Mouse (Mus musculus): ENCODE data around the gene Foxp1. TPM values are rescaled to one million over a fixed set of nuclear protein-coding genes. Genes with fewer than 3 reads are reported as not detected.

Gene Foxp1
- total RNA-seq, 4 experiments from 2014 or later = 90.9 to 101 (median 95.2) TPM

- DNase-seq (ENCODE audit: low spot score in 2 of 2) = no peak
These were observed 158.0 kb downstream of the Foxp1 start for GRCm38 (mm10) chr6:99364545-99364944.

GRCm38 (mm10) chr6:99360581-99360980 lies 161.9 kb downstream of the Foxp1 start:
- no peak for DNase-seq (ENCODE audit: low spot score in 2 of 2)

GRCm38 (mm10) chr6:99359765-99360499 lies 162.6 kb downstream of the Foxp1 start:
- no peak for DNase-seq (ENCODE audit: low spot score in 2 of 2)

DNA sequence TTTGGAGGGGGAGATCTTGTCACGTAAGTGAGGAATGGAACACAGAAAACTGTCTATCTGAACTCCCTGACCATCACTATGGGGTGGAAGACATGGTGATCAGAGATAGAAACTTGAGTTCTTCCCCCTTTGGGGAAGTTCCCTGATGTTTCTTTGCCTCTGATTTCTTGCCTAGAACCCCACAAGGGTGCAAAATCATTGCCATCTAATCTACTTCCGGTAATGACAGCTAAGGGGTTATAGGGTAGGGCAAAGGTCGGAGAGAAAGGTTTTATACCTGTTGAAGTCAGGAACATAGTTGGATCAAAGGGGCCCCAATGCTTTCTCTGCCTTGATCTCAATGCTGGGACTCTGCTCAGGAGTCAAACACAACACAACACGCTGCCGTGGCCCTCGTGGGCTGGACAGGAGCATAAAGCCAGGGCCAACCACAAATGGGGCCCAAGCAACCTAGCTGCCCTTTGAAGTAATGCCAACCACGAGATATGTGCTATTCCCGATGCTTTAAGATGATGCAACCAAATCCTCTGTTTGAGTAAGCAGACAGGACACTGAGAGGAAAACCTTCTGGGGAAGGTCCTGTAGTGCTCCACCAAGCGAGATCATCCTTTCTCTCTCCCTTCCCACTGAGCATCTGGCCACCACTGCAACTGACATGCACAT lies 163.4 kb downstream of the Foxp1 start:
- DNase-seq (ENCODE audit: low spot score in 2 of 2) = no peak

GRCm38 (mm10) chr6:99357931-99358330 lies 164.6 kb downstream of the Foxp1 start:
- no peak for DNase-seq (ENCODE audit: low spot score in 2 of 2)

GRCm38 (mm10) chr6:99354338-99354737 lies 168.2 kb downstream of the Foxp1 start:
- no peak for DNase-seq (ENCODE audit: low spot score in 2 of 2)

GRCm38 (mm10) chr6:99353441-99353840 lies 169.1 kb downstream of the Foxp1 start:
- DNase-seq (ENCODE audit: low spot score in 2 of 2) = no peak

- DNase-seq (ENCODE audit: low spot score in 2 of 2) = no peak
These were observed 172.0 kb downstream of the Foxp1 start for GRCm38 (mm10) chr6:99350566-99350965.

GRCm38 (mm10) chr6:99350156-99350555 lies 172.4 kb downstream of the Foxp1 start:
- no peak for DNase-seq (ENCODE audit: low spot score in 2 of 2)

DNA sequence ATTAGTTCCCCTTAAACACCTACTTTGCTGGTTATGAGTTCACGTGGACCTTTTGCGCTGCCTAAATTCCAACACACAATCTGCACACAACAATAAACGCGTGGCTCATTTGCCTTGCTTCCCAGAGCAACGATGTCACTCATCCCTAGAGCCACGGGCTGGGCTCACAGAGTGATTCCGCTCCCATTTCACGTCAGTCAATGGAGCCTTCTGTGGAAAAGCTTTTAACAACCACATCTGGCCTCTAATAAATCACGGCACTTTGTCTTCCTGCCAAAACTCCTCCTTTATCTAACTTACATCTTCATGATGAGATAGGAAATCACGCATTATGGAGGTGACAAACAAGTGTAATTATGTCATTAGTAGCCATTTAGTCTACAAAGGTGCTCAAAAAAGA lies 174.7 kb downstream of the Foxp1 start:
- no peak for DNase-seq (ENCODE audit: low spot score in 2 of 2)

DNA sequence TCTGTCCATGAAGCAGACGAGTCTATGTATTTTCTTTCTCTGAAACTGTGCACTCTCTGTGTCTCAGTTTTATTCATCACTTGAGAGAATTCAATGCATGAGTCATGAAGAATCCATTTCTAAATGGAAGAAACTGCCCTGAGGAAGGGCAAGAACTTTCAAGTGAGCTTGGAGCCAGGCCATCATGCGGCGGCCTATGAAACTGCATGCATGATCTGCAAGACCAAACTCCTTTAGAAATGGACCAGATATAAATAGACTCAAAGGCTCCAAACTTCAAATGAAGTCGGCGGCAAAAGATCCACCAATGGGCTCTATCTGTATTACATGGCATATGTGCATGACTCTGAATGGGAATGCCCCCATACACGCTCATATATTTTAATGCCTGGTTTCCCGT lies 177.6 kb downstream of the Foxp1 start:
- no peak for DNase-seq (ENCODE audit: low spot score in 2 of 2)

DNA sequence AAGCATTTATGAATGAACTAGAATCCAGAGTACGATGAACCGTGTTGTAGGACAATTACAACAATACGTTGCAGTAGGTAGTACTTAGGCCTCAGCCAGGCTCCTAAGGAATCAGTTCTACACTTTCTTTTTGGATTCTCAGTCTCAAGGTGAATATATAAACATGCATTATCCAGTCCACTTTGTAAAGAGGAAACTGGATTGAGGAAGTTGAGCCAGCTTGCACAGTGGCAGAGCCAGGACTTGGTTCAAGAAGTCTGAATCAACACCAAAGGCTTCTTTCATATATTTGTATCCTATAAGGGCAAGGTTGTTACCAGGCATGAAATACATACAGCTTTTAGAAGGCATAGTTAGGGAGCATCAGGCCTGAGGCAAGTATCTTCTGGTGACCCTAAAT lies 178.2 kb downstream of the Foxp1 start:
- DNase-seq (ENCODE audit: low spot score in 2 of 2) = no peak

DNA sequence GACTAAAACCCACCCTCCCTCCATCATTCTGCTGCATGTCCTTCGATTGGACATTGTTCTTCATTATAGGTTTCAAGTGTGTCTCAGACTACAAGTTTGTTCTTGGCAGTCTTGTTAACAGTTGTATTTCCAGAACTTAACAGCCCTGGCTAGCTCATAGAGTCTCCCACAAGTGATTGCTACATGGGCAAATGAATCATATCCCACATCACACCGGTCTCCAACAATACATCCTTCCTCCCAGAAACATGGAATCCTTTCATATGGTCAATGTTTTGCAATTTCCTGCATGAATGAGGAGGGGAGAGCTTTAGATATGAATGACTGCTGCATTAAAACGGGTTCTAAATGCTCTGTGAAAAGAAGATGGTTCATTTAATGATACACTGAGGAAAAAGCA lies 178.7 kb downstream of the Foxp1 start:
- no peak for DNase-seq (ENCODE audit: low spot score in 2 of 2)

- no peak for DNase-seq (ENCODE audit: low spot score in 2 of 2)
These were observed 180.1 kb downstream of the Foxp1 start for GRCm38 (mm10) chr6:99342416-99342815.

DNA sequence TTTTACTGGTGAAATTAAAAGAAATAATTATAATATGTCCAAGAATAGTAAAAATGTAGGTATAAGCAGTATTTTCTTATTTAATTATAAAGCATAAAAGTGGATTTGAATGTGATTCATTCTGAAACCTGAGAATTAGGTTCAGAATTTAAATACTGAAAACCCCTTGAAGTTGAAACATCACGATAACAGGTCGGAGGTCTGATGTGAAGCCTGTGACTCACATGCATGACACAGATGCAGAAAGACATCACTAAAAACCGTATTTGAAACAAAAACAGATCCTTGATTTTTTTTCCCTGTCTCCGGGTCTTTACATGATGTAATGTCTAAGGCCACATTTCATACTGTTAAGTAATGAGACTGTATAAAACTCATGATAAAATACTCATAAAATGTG lies 181.6 kb downstream of the Foxp1 start:
- DNase-seq (ENCODE audit: low spot score in 2 of 2) = no peak

DNA sequence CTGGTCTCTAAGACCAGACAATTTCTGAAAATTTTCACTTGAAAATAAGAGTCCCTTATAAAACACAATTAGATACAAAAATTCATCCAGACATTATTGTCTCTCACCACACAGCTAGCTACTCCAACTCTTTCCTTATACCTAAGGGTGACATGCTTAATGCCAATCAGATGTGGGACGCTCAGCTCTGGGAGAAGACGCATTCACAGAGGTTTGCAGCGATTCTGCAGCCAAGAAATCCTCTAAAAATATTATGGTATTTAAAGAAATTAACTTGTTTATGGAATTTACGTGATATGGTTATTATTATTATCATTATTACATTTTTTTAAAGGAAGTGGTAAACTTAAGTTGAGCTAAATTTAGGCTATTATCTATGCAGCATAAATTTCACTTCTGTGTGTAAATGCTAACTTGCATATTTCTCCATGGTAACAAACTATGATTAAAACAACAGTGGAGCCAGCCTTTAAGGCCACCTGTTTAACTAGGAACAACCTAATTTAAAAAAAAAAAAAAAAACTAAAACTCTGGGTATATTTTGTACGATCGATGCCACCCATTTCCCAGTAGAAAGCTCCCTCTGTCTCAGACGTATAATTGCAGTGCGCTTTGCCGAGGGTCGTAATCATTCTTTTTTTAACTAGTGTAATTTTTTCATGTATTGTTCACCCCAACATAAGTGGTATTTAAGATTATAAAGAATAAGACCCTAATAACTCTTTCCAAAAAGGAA lies 182.4 kb downstream of the Foxp1 start:
- no peak for DNase-seq (ENCODE audit: low spot score in 2 of 2)

GRCm38 (mm10) chr6:99339343-99339620 lies 183.2 kb downstream of the Foxp1 start:
- DNase-seq (ENCODE audit: low spot score in 2 of 2) = no peak

- DNase-seq (ENCODE audit: low spot score in 2 of 2) = no peak
These were observed 183.8 kb downstream of the Foxp1 start for GRCm38 (mm10) chr6:99338593-99339342.

DNA sequence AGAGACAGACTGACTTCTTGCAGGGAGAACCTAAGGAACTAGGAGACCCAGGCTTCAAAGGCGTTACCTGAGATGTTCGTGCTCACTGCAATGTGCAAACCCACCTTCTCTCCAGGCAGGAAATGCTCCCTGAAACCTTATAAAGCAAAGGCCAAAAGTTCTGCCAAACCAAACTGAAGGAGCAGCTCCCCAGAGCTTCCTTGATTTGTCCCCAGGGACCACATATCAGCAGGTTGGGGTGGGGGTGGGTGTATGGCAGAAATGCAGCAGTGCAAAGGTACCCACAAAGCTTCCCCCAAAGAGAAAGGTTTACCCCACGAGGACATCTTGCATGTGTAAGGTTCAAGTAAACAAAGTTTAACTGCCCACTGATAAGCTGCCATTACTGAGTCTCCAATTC lies 184.3 kb downstream of the Foxp1 start:
- DNase-seq (ENCODE audit: low spot score in 2 of 2) = no peak

- DNase-seq (ENCODE audit: low spot score in 2 of 2) = no peak
These were observed 184.9 kb downstream of the Foxp1 start for GRCm38 (mm10) chr6:99337575-99337974.

DNA sequence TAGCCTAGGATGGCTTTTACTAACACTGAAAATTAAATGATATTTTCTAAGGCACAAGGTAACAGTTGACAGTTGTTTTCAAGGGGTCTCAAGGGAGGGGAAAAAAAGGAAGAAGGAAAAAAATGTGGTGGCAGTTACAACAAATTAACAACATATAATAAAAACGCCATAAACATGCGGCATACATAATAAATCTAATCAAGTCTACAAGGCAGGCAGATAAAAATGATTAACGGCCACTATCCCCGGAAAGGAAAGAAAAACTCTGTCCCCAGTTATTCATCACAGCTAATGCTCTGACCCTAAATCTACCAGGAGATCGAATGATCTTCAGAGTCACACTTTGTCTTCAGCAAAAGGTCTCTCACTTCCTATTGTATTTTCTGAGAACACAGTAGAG lies 186.3 kb downstream of the Foxp1 start:
- no peak for DNase-seq (ENCODE audit: low spot score in 2 of 2)
